Mouse (Mus musculus): ENCODE data around the gene Zdhhc5. TPM values are rescaled to one million over a fixed set of nuclear protein-coding genes. Genes with fewer than 3 reads are reported as not detected.

The Zdhhc5 gene
- total and polyA plus RNA-seq, 3 experiments, result 25.4 to 45.5 (median 37.7) TPM

DNA sequence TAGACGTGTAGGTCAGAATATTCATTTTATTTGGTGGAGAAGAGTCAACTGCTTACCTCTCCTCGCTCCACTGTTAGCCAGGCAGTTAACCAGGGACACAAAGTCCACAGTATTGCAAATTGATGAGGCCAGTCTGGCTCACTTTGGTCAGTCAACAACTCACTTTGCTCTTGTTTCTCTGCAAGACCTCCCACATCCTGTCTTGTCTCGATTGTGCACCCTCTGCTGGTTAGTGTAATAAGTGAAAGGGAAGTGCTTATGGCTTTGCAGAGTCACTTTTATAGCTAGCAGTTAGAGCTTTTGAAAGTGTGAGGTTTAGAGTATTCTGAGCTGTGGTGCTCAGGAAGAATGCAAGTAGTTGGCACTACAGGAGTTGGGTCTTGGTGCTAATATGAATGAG lies 54.7 kb downstream of the Zdhhc5 start:
- H3K9ac ChIP-seq (ENCODE audit: insufficient read depth, low read depth), result no peak overlapping the region
- no peak overlapping the region for H3K4me3 ChIP-seq (replicated peaks in 1 of 3; ENCODE audit: low read depth in 2 of 3, low read length in 2 of 3, poor library complexity in 1 of 3)
- H3K4me2 ChIP-seq (ENCODE audit: insufficient read depth, low read depth, poor library complexity, severe bottlenecking), result no peak overlapping the region
- no peak overlapping the region for H3K27ac ChIP-seq (ENCODE audit: insufficient read depth, low read depth)
- dilution Hi-C loops (cut with MboI; ENCODE audit: extremely low pct_ligation_motif_present, extremely low pct_unique_long_range_greater_than_20kb, low sequenced_read_pairs) (no loop called here), in situ Hi-C loops (cut with MboI; ENCODE audit: low pct_ligation_motif_present, low pct_unique_long_range_greater_than_20kb, low sequenced_read_pairs) (loop anchor here (25.0 kb wide), 1 partner anchor 198 kb away; no protein-coding TSS in a partner anchor)
- no peaks in the 10 kb centered on the region for H3K36me3 ChIP-seq (replicated peaks in 1 of 2; ENCODE audit: control insufficient read depth in 1 of 2, insufficient read depth in 1 of 2, low read length in 1 of 2)
- peaks cover 3 to 14% of the 10 kb centered on the region in 2 experiments; a peak in 3 of 4 replicates for H3K4me1 ChIP-seq (ENCODE audit: control insufficient read depth in 1 of 2, insufficient read depth in 2 of 2)
- H3K79me2 ChIP-seq (replicated peaks; ENCODE audit: control insufficient read depth, extremely low read depth, insufficient read depth, poor library complexity, severe bottlenecking), result no peaks in the 10 kb centered on the region
- DNase-seq (ENCODE audit: extremely low read depth), result peak; percentile 74
- TF ChIP-seq IRF4 (IDR thresholded peaks at IDR 0.05; ENCODE audit: low read depth, low read length) (peak; percentile 55; the same call in 1 of the 2 replicates), MAX (IDR thresholded peaks at IDR 0.05; ENCODE audit: low read length) (no peak), USF2 (conservative IDR thresholded peaks at IDR 0.05; ENCODE audit: low read depth, low read length) (no peak), SMC3 (IDR thresholded peaks at IDR 0.05; ENCODE audit: low read depth, low read length) (peak; percentile 83), ELF1 (IDR thresholded peaks at IDR 0.05; ENCODE audit: low read depth, low read length) (peak; percentile 66; the same call in 1 of the 2 replicates), POLR2A (IDR thresholded peaks at IDR 0.05; ENCODE audit: low read depth, low read length) (no peak), CTCF (conservative IDR thresholded peaks at IDR 0.05 in 1 of 2, IDR thresholded peaks at IDR 0.05 in 1 of 2; ENCODE audit: low read depth in 2 of 2, low read length in 2 of 2) (peak; percentile 36 to 80; a peak in 3 of 4 replicates), RAD21 (IDR thresholded peaks at IDR 0.05; ENCODE audit: low read depth, low read length) (peak; percentile 41), TBP (conservative IDR thresholded peaks at IDR 0.05; ENCODE audit: low read depth, low read length) (no peak)
- H3K9me3 ChIP-seq (replicated peaks; ENCODE audit: low read length), result peaks cover 2% of the 10 kb centered on the region
- H3K27me3 ChIP-seq (replicated peaks), result no peaks in the 10 kb centered on the region

DNA sequence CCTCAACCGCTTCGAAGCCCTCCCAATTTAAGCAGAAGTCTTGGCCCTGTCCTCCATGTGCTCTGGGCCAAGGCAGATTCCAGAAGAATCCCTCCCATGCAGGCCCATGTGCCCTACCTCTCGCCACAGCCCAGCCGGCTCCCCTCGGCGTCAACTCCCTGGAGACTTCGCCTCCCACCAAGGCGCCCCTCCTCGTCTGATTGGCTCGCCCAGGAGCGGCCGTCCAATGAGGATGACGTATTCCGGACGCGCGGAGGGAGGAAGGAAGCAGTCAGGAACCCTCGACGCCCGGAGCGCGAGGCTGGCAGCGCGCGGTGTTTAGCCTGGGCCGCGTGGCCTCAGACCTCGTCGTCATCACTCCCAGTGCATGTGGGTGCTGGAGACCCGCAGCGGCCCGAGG lies 56.2 kb downstream of the Zdhhc5 start, which contains the start of gene Btbd18:
Btbd18 (plus strand) TSS at position 274 of the 400 bp plus-strand sequence.
- Histone ChIP-seq H3K9me3 (replicated peaks; ENCODE audit: low read length) (peaks cover 2% of the 10 kb centered on the region), H3K27ac (ENCODE audit: insufficient read depth, low read depth) (no peak within 1 kb of the TSS)
- in situ Hi-C loops (cut with MboI; ENCODE audit: low pct_ligation_motif_present, low pct_unique_long_range_greater_than_20kb, low sequenced_read_pairs), result loop anchor here (25.0 kb wide), 1 partner anchor 197 kb away; no protein-coding TSS in a partner anchor

DNA sequence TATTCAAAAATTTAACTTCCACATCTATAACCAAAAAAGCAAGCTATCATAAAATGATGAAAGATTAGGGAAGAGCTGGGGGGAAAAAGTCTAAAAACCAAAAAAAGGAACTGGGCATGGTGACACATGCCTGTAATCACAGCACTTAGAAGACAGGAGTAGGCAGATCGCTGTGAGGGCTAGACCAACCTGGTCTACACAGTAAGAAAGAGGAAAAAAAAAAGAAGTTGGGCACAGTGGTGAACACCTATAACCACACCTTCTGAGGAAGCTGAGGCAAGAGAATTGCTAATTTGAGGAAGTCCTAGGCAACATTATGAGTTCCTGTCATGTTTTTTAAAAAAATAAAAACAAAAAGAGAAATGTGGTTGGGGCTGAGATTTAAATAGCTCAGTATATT lies 59.1 kb downstream of the Zdhhc5 start:
- Histone ChIP-seq H3K27ac (ENCODE audit: insufficient read depth, low read depth) (no peak overlapping the region), H3K4me3 (replicated peaks in 1 of 3; ENCODE audit: low read depth in 2 of 3, low read length in 2 of 3, poor library complexity in 1 of 3) (no peak overlapping the region), H3K9ac (ENCODE audit: insufficient read depth, low read depth) (no peak overlapping the region), H3K27me3 (replicated peaks) (no peaks in the 10 kb centered on the region), H3K4me1 (ENCODE audit: control insufficient read depth in 1 of 2, insufficient read depth in 2 of 2) (peaks cover 3 to 14% of the 10 kb centered on the region in 2 experiments; a peak in 3 of 4 replicates), H3K36me3 (replicated peaks in 1 of 2; ENCODE audit: control insufficient read depth in 1 of 2, insufficient read depth in 1 of 2, low read length in 1 of 2) (no peaks in the 10 kb centered on the region), H3K79me2 (replicated peaks; ENCODE audit: control insufficient read depth, extremely low read depth, insufficient read depth, poor library complexity, severe bottlenecking) (no peaks in the 10 kb centered on the region), H3K4me2 (ENCODE audit: insufficient read depth, low read depth, poor library complexity, severe bottlenecking) (no peak overlapping the region), H3K9me3 (replicated peaks; ENCODE audit: low read length) (peaks cover 2% of the 10 kb centered on the region)
- dilution Hi-C loops (cut with MboI; ENCODE audit: extremely low pct_ligation_motif_present, extremely low pct_unique_long_range_greater_than_20kb, low sequenced_read_pairs) (no loop called here), in situ Hi-C loops (cut with MboI; ENCODE audit: low pct_ligation_motif_present, low pct_unique_long_range_greater_than_20kb, low sequenced_read_pairs) (loop anchor here (25.0 kb wide), 1 partner anchor 194 kb away; no protein-coding TSS in a partner anchor)
- TF ChIP-seq MYC (IDR thresholded peaks at IDR 0.05; ENCODE audit: low read depth, low read length), result 0 out of 2 replicates have a peak, but pooled peaks have one; percentile 25
- no peak for TF ChIP-seq BHLHE40 (IDR thresholded peaks at IDR 0.05; ENCODE audit: low read depth, low read length)
- TF ChIP-seq NRF1 (IDR thresholded peaks at IDR 0.05; ENCODE audit: low read depth, low read length), result no peak
- TF ChIP-seq MAZ (IDR thresholded peaks at IDR 0.05; ENCODE audit: low read depth, low read length), result no peak
- no peak for TF ChIP-seq MEF2A (IDR thresholded peaks at IDR 0.05; ENCODE audit: borderline replicate concordance, low read depth, low read length)
- no peak for TF ChIP-seq POLR2A (IDR thresholded peaks at IDR 0.05; ENCODE audit: low read depth, low read length)
- TF ChIP-seq SMC3 (IDR thresholded peaks at IDR 0.05; ENCODE audit: low read depth, low read length), result no peak
- peak; percentile 22; the same call in 1 of the 2 replicates for TF ChIP-seq JUND (conservative IDR thresholded peaks at IDR 0.05; ENCODE audit: low read depth, low read length)
- peak; percentile 87 for TF ChIP-seq ZNF384 (IDR thresholded peaks at IDR 0.05; ENCODE audit: low read depth, low read length)
- TF ChIP-seq MXI1 (IDR thresholded peaks at IDR 0.05; ENCODE audit: low read depth, low read length), result no peak
- TF ChIP-seq EP300 (IDR thresholded peaks at IDR 0.05; ENCODE audit: low read length), result peak; percentile 70
- TF ChIP-seq RAD21 (IDR thresholded peaks at IDR 0.05; ENCODE audit: low read depth, low read length), result no peak
- TF ChIP-seq JUN (IDR thresholded peaks at IDR 0.05; ENCODE audit: insufficient read depth, low read depth, low read length), result no peak
- TF ChIP-seq ETS1 (conservative IDR thresholded peaks at IDR 0.05; ENCODE audit: low read depth, low read length), result no peak
- no peak for TF ChIP-seq CTCF (conservative IDR thresholded peaks at IDR 0.05 in 1 of 2, IDR thresholded peaks at IDR 0.05 in 1 of 2; ENCODE audit: low read depth in 2 of 2, low read length in 2 of 2)
- TF ChIP-seq ELF1 (IDR thresholded peaks at IDR 0.05; ENCODE audit: low read depth, low read length), result 0 out of 2 replicates have a peak, but pooled peaks have one; percentile 13
- peak; percentile 75 for TF ChIP-seq IRF4 (IDR thresholded peaks at IDR 0.05; ENCODE audit: low read depth, low read length)
- no peak for TF ChIP-seq UBTF (IDR thresholded peaks at IDR 0.05; ENCODE audit: low read depth, low read length)
- TF ChIP-seq MAX (IDR thresholded peaks at IDR 0.05; ENCODE audit: low read length), result no peak
- peak; percentile 60 for DNase-seq (ENCODE audit: extremely low read depth)

More for the DNA sequence above, 56.2 kb downstream of the Zdhhc5 start, which contains the start of gene Btbd18:
- no peak within 1 kb of the TSS for H3K4me3 ChIP-seq (replicated peaks in 1 of 3; ENCODE audit: low read depth in 2 of 3, low read length in 2 of 3, poor library complexity in 1 of 3)
- dilution Hi-C loops (cut with MboI; ENCODE audit: extremely low pct_ligation_motif_present, extremely low pct_unique_long_range_greater_than_20kb, low sequenced_read_pairs), result no loop called here
- no peak for DNase-seq (ENCODE audit: extremely low read depth)
- H3K36me3 ChIP-seq (replicated peaks in 1 of 2; ENCODE audit: control insufficient read depth in 1 of 2, insufficient read depth in 1 of 2, low read length in 1 of 2), result no peaks in the 10 kb centered on the region
- no peak within 1 kb of the TSS for H3K4me2 ChIP-seq (ENCODE audit: insufficient read depth, low read depth, poor library complexity, severe bottlenecking)
- no peak within 1 kb of the TSS for H3K9ac ChIP-seq (ENCODE audit: insufficient read depth, low read depth)
- H3K79me2 ChIP-seq (replicated peaks; ENCODE audit: control insufficient read depth, extremely low read depth, insufficient read depth, poor library complexity, severe bottlenecking), result no peaks in the 10 kb centered on the region
- no peak for TF ChIP-seq NRF1 (IDR thresholded peaks at IDR 0.05; ENCODE audit: low read depth, low read length)
- TF ChIP-seq ZC3H11A (IDR thresholded peaks at IDR 0.05; ENCODE audit: low read depth, low read length), result no peak
- no peak for TF ChIP-seq BHLHE40 (IDR thresholded peaks at IDR 0.05; ENCODE audit: low read depth, low read length)
- peaks cover 3 to 14% of the 10 kb centered on the region in 2 experiments; a peak in 3 of 4 replicates for H3K4me1 ChIP-seq (ENCODE audit: control insufficient read depth in 1 of 2, insufficient read depth in 2 of 2)
- H3K27me3 ChIP-seq (replicated peaks), result no peaks in the 10 kb centered on the region

All from CH12.LX (cell line).